Mouse (Mus musculus) forebrain, postnatal 0 days (tissue): ENCODE data around the gene Rab30. TPM values are rescaled to one million over a fixed set of nuclear protein-coding genes. Genes with fewer than 3 reads are reported as not detected.
A peak's percentile ranks its signal among the peaks of the same experiment; 100 is the strongest.

Experiments
- ATAC-seq: fragments of 200-750 bp; cut with Nextera tagmentation; 2 replicates; pipeline ENCODE4 v1.8.0; 2017; ENCODE audit warnings: mild to moderate bottlenecking, moderate library complexity
- DNase-seq: peaks from one replicate; pipeline ENCODE4 v3.0.0-alpha.2; 2015
- H3K27ac ChIP-seq: fragments of 300-500 bp; sonication (generic); 2 replicates; pipeline ENCODE4 v1.5.1; 2014; ENCODE audit warnings: low read depth, mild to moderate bottlenecking, antibody characterized with exemption, low read length, moderate library complexity, mixed read lengths
- H3K27me3 ChIP-seq: fragments of 300-500 bp; sonication (generic); 2 replicates; pipeline ENCODE4 v1.6.1; 2014; ENCODE audit warnings: mild to moderate bottlenecking, low read length, mixed read lengths; ENCODE audit not compliant: insufficient read depth
- H3K36me3 ChIP-seq: fragments of 300-500 bp; sonication (generic); 2 replicates; pipeline ENCODE4 v1.6.1; 2014; ENCODE audit warnings: mild to moderate bottlenecking, moderate library complexity; ENCODE audit not compliant: insufficient read depth
- H3K4me1 ChIP-seq: fragments of 300-500 bp; sonication (generic); 2 replicates; pipeline ENCODE4 v1.6.1; 2014; ENCODE audit warnings: antibody characterized with exemption; ENCODE audit not compliant: insufficient read depth
- H3K4me2 ChIP-seq: fragments of 300-500 bp; sonication (generic); 2 replicates; pipeline ENCODE4 v1.6.1; 2014; ENCODE audit warnings: low read depth, mild to moderate bottlenecking, moderate library complexity
- H3K4me3 ChIP-seq: fragments of 300-500 bp; sonication (generic); 2 replicates; pipeline ENCODE4 v1.5.1; 2014; ENCODE audit warnings: low read depth, low read length, mixed read lengths
- H3K9ac ChIP-seq: fragments of 300-500 bp; sonication (generic); 2 replicates; pipeline ENCODE4 v1.6.1; 2014; ENCODE audit warnings: mild to moderate bottlenecking
- H3K9me3 ChIP-seq: fragments of 300-500 bp; sonication (generic); 2 replicates; pipeline ENCODE4 v1.6.1; 2016; ENCODE audit warnings: low read length
- CTCF ChIP-seq: sonication (generic); IDR thresholded peaks from 2 replicates; pipeline ENCODE4 v1.5.1; 2016; ENCODE audit warnings: antibody characterized with exemption, control low read depth, low read depth
- WGBS: fragments of 180-500 bp; shearing (Covaris S2); extraction: QIAGEN DNeasy Blood & Tissue Kit; methylation state at CpG from one replicate; pipeline ENCODE4 v1.1.7; 2014; 5-methylcytosine and 5-hydroxymethylcytosine counted together
- polyA plus RNA-seq: library from polyadenylated mRNA; unstranded; fragments of >200 nt; fragmentation: Nextera tagmentation; extraction: Ambion mirVana; gene quantifications from 2 replicates; pipeline ENCODE4 v1.2.1, GENCODE M21; 2015
- total RNA-seq: library from RNA; depleted of rRNA; stranded (reverse); fragments of >200 nt; gene quantifications from 2 replicates; pipeline ENCODE4 v1.2.3, GENCODE M21; 2014

Gene Rab30
- total and polyA plus RNA-seq, 2 experiments from 2014 or later, result 14.7 to 36.1 TPM

DNA sequence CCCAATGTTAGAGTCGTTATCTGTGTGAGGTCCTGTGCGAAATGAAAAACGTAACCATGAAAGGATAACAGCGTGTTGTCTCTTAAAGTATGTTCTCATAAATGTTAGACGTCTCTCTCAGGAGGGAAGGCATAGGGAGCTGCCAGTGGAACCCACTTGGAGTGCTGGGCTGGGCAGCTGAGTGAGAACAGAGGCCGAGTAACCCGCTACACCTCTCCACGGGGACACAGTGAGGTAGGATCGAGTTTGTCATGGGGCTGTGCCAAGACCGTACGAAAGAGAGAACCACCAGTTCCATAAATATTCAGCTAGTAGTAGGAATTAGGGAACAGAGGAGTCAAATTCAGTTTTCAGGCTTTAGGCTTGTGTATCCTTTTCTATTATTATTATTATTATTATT is 42.5 kb downstream of the Rab30 start:
- TF ChIP-seq CTCF, result no peak
- H3K27me3 ChIP-seq, result no peaks in the 10 kb centered on the region
- H3K4me3 ChIP-seq, result no peak overlapping the region
- H3K36me3 ChIP-seq, result no peaks in the 10 kb centered on the region
- DNase-seq (no peak), ATAC-seq (no peak)
- H3K9me3 ChIP-seq, result no peaks in the 10 kb centered on the region
- 61% methylated on average over 11 of the region's 11 CpGs for WGBS
- no peaks in the 10 kb centered on the region for H3K4me1 ChIP-seq
- H3K9ac ChIP-seq, result no peak overlapping the region
- no peak overlapping the region for H3K27ac ChIP-seq
- no peak overlapping the region for H3K4me2 ChIP-seq

DNA sequence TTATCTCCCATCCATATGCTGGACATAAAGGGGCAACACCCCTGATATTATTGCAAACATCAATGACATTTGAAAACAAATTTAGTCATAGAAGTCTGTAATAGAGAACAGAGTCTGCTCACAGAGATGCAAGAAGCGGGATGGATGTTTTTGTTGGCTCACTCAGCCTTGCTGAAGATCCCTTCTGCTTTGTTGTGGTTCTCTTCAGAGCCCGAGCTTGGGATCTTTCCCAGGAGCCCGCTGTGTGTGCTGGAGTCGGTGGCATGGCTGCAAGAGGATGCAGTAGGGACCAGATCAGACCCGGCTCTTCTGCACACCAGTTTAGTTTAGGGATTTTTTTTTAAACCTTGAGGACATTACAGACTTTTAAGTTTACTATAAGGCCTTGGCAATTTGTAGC is 54.3 kb downstream of the Rab30 start:
- ATAC-seq (0 out of 2 replicates have a peak, but pooled peaks have one; percentile 20), DNase-seq (no peak)
- H3K27me3 ChIP-seq, result no peaks in the 10 kb centered on the region
- no peaks in the 10 kb centered on the region for H3K36me3 ChIP-seq
- no peaks in the 10 kb centered on the region for H3K4me1 ChIP-seq
- H3K9me3 ChIP-seq, result no peaks in the 10 kb centered on the region
- H3K4me2 ChIP-seq, result no peak overlapping the region
- WGBS, result 66% methylated on average over 5 of the region's 5 CpGs
- no peak for TF ChIP-seq CTCF
- H3K9ac ChIP-seq, result no peak overlapping the region
- no peak overlapping the region for H3K27ac ChIP-seq
- no peak overlapping the region for H3K4me3 ChIP-seq

- TF ChIP-seq CTCF, result no peak
- H3K4me1 ChIP-seq, result no peaks in the 10 kb centered on the region
- no peak for ATAC-seq
- H3K4me2 ChIP-seq, result no peak overlapping the region
- no peak overlapping the region for H3K9ac ChIP-seq
- H3K9me3 ChIP-seq, result no peaks in the 10 kb centered on the region
- no peaks in the 10 kb centered on the region for H3K36me3 ChIP-seq
- 71% methylated on average over 8 of the region's 8 CpGs for WGBS
- H3K27ac ChIP-seq, result no peak overlapping the region
- no peak overlapping the region for H3K4me3 ChIP-seq
- H3K27me3 ChIP-seq, result no peaks in the 10 kb centered on the region
- DNase-seq, result no peak
Observed at GRCm38 (mm10) chr7:92796813-92797212, 55.4 kb downstream of the Rab30 start.

DNA sequence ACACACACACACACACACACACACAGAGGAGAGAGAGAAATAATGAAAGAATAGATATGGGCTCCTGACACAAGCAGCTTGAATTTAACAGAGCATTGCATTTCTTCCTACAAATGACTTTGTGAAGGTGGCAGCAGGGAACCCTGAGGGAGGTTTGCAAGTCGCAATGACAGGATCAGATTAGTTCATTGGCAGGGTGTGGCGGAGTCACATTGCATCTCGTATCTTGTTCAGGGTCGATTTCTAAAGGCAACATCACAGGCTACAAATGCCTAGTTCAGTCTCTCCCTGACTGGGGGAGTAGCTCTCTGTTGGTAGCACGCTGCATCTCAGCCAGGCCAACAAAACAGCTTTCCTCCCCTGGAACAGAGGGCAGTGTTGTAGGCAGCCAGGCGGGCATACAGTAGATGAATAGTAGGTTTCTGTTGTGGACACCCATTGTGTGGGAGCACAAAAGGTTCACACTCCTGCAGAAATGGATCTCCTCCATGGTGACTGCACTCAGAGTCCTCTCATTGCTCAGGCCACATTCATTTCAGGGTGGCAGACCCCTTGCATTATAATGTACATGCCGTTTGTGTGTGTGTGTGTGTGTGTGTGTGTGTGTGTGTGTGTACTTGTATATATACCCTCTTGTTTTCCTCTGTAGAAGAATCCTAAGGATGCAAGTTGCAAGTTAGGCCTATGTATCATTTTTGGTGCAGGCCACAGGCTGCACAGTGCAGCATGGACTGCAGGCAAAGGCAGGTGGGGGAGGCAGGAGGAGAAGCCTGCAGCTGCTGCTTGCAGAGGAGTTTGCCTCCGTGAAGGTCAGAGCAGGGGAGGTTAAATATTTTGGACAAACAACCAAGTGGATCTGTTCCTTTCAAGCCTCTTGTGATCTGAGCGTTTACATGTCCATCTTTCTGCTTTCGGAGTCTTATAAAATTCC is 58.5 kb downstream of the Rab30 start:
- Histone ChIP-seq H3K27ac (peak overlapping the region; percentile 50; the same call in 1 of the 2 replicates), H3K36me3 (no peaks in the 10 kb centered on the region), H3K4me1 (no peaks in the 10 kb centered on the region), H3K9me3 (no peaks in the 10 kb centered on the region), H3K27me3 (no peaks in the 10 kb centered on the region), H3K4me3 (no peak overlapping the region), H3K9ac (no peak overlapping the region), H3K4me2 (no peak overlapping the region)
- 37% methylated on average over 10 of the region's 10 CpGs for WGBS
- ATAC-seq (peak; percentile 73), DNase-seq (no peak)
- TF ChIP-seq CTCF, result no peak

- Histone ChIP-seq H3K36me3 (no peaks in the 10 kb centered on the region), H3K9me3 (no peaks in the 10 kb centered on the region), H3K4me2 (no peak overlapping the region), H3K9ac (no peak overlapping the region), H3K4me3 (no peak overlapping the region), H3K27ac (no peak overlapping the region), H3K27me3 (no peaks in the 10 kb centered on the region), H3K4me1 (no peaks in the 10 kb centered on the region)
- DNase-seq (no peak), ATAC-seq (no peak)
- WGBS, result 81% methylated on average over 4 of the region's 4 CpGs
- no peak for TF ChIP-seq CTCF
Observed at GRCm38 (mm10) chr7:92802158-92802557, 60.8 kb downstream of the Rab30 start.

DNA sequence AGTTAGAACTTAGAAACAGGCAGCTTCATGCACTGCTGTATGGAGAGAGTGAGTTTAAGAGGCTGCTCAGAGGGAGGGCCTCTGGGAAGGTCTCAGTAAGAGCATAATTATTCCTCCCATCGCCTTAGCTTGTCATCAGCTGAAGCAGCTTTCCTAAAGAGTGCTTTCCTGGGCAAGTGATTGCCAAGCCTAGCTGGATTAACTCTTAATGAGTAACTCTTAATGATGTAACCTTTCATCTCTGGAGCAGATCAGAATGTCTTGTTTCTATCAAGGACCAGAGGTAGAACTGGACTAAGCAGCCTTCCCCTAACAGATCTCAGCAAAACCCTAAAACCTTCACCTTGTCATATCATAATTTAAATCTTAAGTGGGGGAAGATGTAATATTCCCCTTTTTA is 61.8 kb downstream of the Rab30 start:
- 15% methylated on average over 1 of the region's 1 CpGs for WGBS
- no peak overlapping the region for H3K4me2 ChIP-seq
- H3K27ac ChIP-seq, result no peak overlapping the region
- no peak for ATAC-seq
- H3K9me3 ChIP-seq, result no peaks in the 10 kb centered on the region
- H3K27me3 ChIP-seq, result no peaks in the 10 kb centered on the region
- no peak overlapping the region for H3K9ac ChIP-seq
- H3K4me1 ChIP-seq, result no peaks in the 10 kb centered on the region
- no peak for DNase-seq
- no peak for TF ChIP-seq CTCF
- no peak overlapping the region for H3K4me3 ChIP-seq
- H3K36me3 ChIP-seq, result no peaks in the 10 kb centered on the region

DNA sequence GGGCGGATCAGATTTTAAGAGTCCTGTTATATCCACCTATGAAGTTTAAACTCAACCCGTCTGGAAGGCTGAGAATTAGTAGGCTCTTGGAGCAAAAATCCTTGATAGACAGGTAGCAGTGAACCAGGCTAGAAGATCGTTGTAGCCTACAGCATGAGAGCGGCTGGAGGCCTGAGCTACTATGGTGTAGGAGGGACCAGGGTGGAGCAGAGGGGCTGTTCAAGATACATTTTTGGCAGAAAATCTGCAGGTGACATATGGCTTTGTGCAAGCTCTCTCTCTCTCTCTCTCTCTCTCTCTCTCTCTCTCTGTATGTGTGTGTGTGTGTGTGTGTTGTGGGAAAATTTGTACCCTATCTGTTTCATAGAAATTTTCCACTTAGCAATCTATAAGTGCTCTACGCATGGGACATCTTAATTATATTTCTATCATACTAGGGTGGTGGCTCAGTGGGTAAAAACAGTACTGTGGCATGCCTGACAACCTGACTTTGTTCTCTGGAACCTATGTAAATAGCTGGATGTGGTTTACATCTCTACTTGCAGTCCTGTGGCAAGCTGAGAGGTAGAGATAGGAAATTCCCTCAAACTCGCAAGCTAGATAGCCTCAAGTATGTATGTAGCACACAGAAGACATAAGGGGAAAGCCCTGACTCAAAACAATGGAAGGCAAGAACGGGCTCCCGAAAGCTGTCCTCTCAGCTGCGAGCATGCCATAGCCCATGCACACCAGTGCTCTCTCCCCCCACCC is 63.7 kb downstream of the Rab30 start:
- WGBS, result 89% methylated on average over 9 of the region's 9 CpGs
- no peaks in the 10 kb centered on the region for H3K9me3 ChIP-seq
- no peaks in the 10 kb centered on the region for H3K4me1 ChIP-seq
- no peak overlapping the region for H3K4me2 ChIP-seq
- H3K9ac ChIP-seq, result no peak overlapping the region
- no peaks in the 10 kb centered on the region for H3K27me3 ChIP-seq
- ATAC-seq (no peak), DNase-seq (no peak)
- H3K36me3 ChIP-seq, result no peaks in the 10 kb centered on the region
- H3K4me3 ChIP-seq, result no peak overlapping the region
- no peak overlapping the region for H3K27ac ChIP-seq
- no peak for TF ChIP-seq CTCF
